Mouse (Mus musculus) CH12.LX (cell line): Measurements from ENCODE around the gene Plce1.

Source experiments
- BHLHE40 ChIP-seq: IDR thresholded peaks from 2 replicates; pipeline ENCODE4 v1.6.1; 2011; ENCODE audit warnings: mild to moderate bottlenecking, low read depth, low read length, improper control_type of control experiment
- CTCF ChIP-seq, 2 experiments: IDR thresholded peaks in 1 of 2; conservative IDR thresholded peaks in 1 of 2; 2 replicates each; pipeline ENCODE4 v1.5.1; 2011 to 2012; ENCODE audit warnings: low read depth in 2 of 2, low read length in 2 of 2, improper control_type of control experiment in 1 of 2, inconsistent platforms in 1 of 2, mild to moderate bottlenecking in 1 of 2, moderate library complexity in 1 of 2
- EP300 ChIP-seq: IDR thresholded peaks from 2 replicates; pipeline ENCODE4 v1.6.1; 2011; ENCODE audit warnings: low read length, improper control_type of control experiment
- POLR2A ChIP-seq: IDR thresholded peaks from 2 replicates; pipeline ENCODE4 v1.6.1; 2011; ENCODE audit warnings: low read depth, mild to moderate bottlenecking, improper control_type of control experiment, low read length
- POLR2AphosphoS2 ChIP-seq: IDR thresholded peaks from 2 replicates; pipeline ENCODE4 v1.6.1; 2011; ENCODE audit warnings: low read depth, low read length, improper control_type of control experiment

DNA sequence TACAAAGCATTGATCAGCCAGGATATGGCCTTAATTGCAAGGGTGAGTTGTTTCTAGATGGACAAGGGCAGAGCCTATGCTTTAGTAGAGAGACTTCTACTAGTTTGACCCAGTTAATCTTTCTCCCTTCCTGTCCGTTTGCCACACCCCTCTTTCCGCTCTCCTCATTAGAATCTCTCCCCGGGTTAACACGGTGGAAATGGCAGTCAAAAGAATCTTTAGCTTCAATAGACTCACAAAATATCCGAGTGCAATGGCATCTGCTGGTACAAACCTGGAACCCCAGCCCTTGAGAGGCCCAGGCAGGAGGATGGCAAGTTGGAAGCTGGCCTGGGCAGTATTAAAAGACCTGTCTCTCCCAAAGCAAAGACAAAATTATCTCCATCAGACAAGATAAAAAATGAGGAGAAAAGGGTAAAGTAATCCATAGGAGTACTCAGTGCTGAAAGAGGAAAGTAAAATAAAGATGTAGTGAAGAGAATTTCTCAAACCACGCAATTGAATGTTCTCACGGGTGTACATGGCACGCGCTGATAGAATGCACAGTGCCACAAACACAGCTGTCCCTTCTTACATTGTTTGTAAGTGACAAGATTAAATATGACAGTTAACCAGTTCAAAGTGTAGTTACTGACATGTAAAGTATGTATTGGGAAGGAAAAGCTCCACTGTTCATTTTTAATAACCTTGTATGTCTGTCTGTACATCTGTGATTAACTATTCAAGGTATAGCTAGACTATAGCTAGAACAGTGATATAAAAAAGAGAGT is 145.5 kb downstream of the Plce1 start:
- TF ChIP-seq EP300, result no peak
- TF ChIP-seq CTCF (conservative IDR thresholded peaks at IDR 0.05 in 1 of 2, IDR thresholded peaks at IDR 0.05 in 1 of 2; ENCODE audit: low read depth in 2 of 2, low read length in 2 of 2), result no peak
- TF ChIP-seq POLR2A, result no peak
- TF ChIP-seq POLR2AphosphoS2, result no peak
- no peak for TF ChIP-seq BHLHE40
